Mouse (Mus musculus) brain, embryonic 14.5 days (tissue): ENCODE results near the gene Tmem94.

ENCODE experiments used
- CTCF ChIP-seq: fragments of 200-500 bp; IDR thresholded peaks from 2 replicates; pipeline ENCODE4 v1.5.1; 2012; ENCODE audit warnings: inconsistent platforms, mild to moderate bottlenecking, moderate library complexity, borderline replicate concordance; ENCODE audit not compliant: insufficient read depth, insufficient read length; ENCODE audit errors: extremely low read depth
- POLR2A ChIP-seq: fragments of 200-500 bp; IDR thresholded peaks from 2 replicates; pipeline ENCODE4 v1.6.1; 2012; ENCODE audit warnings: mild to moderate bottlenecking, inconsistent platforms, borderline replicate concordance; ENCODE audit not compliant: poor library complexity, insufficient read depth, insufficient read length, severe bottlenecking; ENCODE audit errors: extremely low read depth

DNA sequence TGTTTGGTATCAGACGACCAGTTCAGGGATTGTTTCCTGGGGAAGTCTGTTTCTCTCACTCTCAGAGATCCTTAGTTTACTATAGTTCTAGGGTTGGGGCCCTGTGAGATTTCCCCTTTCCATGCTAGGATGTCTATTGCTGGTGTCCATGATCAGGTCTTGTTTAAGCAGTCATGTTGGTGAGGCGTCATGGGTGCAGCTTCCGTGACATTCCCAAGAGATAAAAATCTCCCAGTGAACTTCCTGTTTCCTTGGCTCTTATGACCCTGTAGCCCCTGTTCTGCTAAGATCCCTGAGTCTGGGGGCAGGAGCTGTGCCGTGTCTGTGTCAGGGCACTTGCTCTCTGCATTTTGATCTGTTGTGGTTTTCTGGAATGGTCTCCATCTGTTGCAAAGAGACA, 9.4 kb downstream of the Tmem94 start:
- TF ChIP-seq POLR2A (no peak), CTCF (no peak)
